Mouse (Mus musculus) brown adipose tissue, adult 24 weeks (tissue): ENCODE data around the gene Vcam1. TPM values are rescaled to one million over a fixed set of nuclear protein-coding genes. Genes with fewer than 3 reads are reported as not detected.

Experiments used
- H3K27ac ChIP-seq: fragments of 200-500 bp; replicated peaks from 2 replicates; pipeline ENCODE4 v1.5.1; 2012; ENCODE audit warnings: low read depth, mild to moderate bottlenecking, low read length
- H3K4me1 ChIP-seq: fragments of 200-500 bp; 2 replicates; pipeline ENCODE4 v1.6.1; 2012; ENCODE audit warnings: low read length, mixed read lengths; ENCODE audit not compliant: control insufficient read depth, insufficient read depth, insufficient read length
- H3K4me3 ChIP-seq: fragments of 200-500 bp; 2 replicates; pipeline ENCODE4 v1.5.1; 2012; ENCODE audit warnings: low read depth, mild to moderate bottlenecking, low read length, moderate library complexity; ENCODE audit not compliant: insufficient read depth
- polyA plus RNA-seq: library from polyadenylated mRNA; stranded (reverse); fragments of >200 nt; gene quantifications from 2 replicates; pipeline ENCODE4 v1.2.4, GENCODE M21; 2012; ENCODE audit not compliant: missing spikeins, insufficient read depth, insufficient read length

Gene Vcam1
- polyA plus RNA-seq, 1 experiment, result 3.6 TPM

GRCm38 (mm10) chr3:116080939-116081676, 48.4 kb downstream of the Vcam1 start:
- Histone ChIP-seq H3K27ac (no peak overlapping the region), H3K4me1 (no peaks in the 10 kb centered on the region), H3K4me3 (no peak overlapping the region)

- H3K4me3 ChIP-seq, result no peak overlapping the region
- H3K4me1 ChIP-seq, result no peaks in the 10 kb centered on the region
- no peak overlapping the region for H3K27ac ChIP-seq
Observed at GRCm38 (mm10) chr3:116080166-116080788, 49.2 kb downstream of the Vcam1 start.

- Histone ChIP-seq H3K4me3 (no peak overlapping the region), H3K27ac (no peak overlapping the region), H3K4me1 (no peaks in the 10 kb centered on the region)
Observed at GRCm38 (mm10) chr3:116078490-116078889, 51.0 kb downstream of the Vcam1 start.

GRCm38 (mm10) chr3:116076739-116077138, 52.7 kb downstream of the Vcam1 start:
- H3K4me1 ChIP-seq, result peaks cover 3% of the 10 kb centered on the region; the same call in 1 of the 2 replicates
- no peak overlapping the region for H3K27ac ChIP-seq
- no peak overlapping the region for H3K4me3 ChIP-seq

- Histone ChIP-seq H3K4me1 (peaks cover 3% of the 10 kb centered on the region; the same call in 1 of the 2 replicates), H3K4me3 (no peak overlapping the region), H3K27ac (no peak overlapping the region)
Observed at GRCm38 (mm10) chr3:116072584-116072983, 56.9 kb downstream of the Vcam1 start.

GRCm38 (mm10) chr3:116062141-116062540, 67.3 kb downstream of the Vcam1 start:
- Histone ChIP-seq H3K27ac (no peak overlapping the region), H3K4me1 (no peaks in the 10 kb centered on the region), H3K4me3 (no peak overlapping the region)

- H3K4me1 ChIP-seq, result no peaks in the 10 kb centered on the region
- no peak overlapping the region for H3K27ac ChIP-seq
- H3K4me3 ChIP-seq, result no peak overlapping the region
Observed at GRCm38 (mm10) chr3:116060320-116060719, 69.2 kb downstream of the Vcam1 start.

Other genes with a start within 250 kb of the Vcam1 start
- 11.9 and 12.4 TPM in 2 replicates for gene Dph5, start 241.9 kb downstream of the Vcam1 start, polyA plus RNA-seq
- gene Slc30a7, start 122.3 kb downstream of the Vcam1 start, polyA plus RNA-seq, result 2.1 and 8.8 TPM in 2 replicates
- 6.9 and 8.8 TPM in 2 replicates for gene Extl2, start 122.2 kb downstream of the Vcam1 start, polyA plus RNA-seq
- 0.33 TPM in 1 of 2 replicates, not detected in the other for gene Gpr88, start 123.8 kb upstream of the Vcam1 start, polyA plus RNA-seq